Mouse (Mus musculus) urinary bladder, postnatal 0 days (tissue): ENCODE results near the gene Rab3il1. TPM values are rescaled to one million over a fixed set of nuclear protein-coding genes. Genes with fewer than 3 reads are reported as not detected.

Experiments used
- polyA plus RNA-seq: library from polyadenylated mRNA; unstranded; fragments of >200 nt; fragmentation: Nextera tagmentation; extraction: Ambion mirVana; gene quantifications from 2 replicates; pipeline ENCODE4 v1.2.1, GENCODE M21; 2015

The Rab3il1 gene
- polyA plus RNA-seq, result 26.0 and 27.5 TPM in 2 replicates

GRCm38 (mm10) chr19:10001206-10001969, at the start of gene Rab3il1, which contains the start of gene Best1:
Rab3il1 (plus strand) TSS chr19:10001669.
Best1 (minus strand) TSS chr19:10001633.

DNA sequence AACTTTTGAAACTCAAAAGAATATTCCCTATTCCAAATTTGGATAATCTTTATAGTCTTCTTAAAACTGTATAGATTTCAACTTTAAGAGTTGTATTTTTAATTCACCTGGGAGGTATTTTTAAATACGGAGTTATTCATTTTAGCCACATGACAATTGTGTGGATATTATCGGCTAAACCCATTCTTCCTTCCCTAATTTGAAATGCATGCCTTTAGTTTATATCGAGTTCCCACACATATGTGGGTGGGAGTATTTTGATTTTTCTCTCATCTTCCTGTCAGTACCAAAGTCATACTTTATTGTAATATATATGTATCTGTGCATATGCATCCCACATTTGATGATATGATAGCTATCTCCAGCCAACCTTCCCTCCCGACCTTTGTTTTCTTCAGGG, 21.2 kb upstream of the Rab3il1 start, which contains the start of gene Fth1:
Fth1 (plus strand) TSS at position 341 of the 400 bp plus-strand sequence.

DNA sequence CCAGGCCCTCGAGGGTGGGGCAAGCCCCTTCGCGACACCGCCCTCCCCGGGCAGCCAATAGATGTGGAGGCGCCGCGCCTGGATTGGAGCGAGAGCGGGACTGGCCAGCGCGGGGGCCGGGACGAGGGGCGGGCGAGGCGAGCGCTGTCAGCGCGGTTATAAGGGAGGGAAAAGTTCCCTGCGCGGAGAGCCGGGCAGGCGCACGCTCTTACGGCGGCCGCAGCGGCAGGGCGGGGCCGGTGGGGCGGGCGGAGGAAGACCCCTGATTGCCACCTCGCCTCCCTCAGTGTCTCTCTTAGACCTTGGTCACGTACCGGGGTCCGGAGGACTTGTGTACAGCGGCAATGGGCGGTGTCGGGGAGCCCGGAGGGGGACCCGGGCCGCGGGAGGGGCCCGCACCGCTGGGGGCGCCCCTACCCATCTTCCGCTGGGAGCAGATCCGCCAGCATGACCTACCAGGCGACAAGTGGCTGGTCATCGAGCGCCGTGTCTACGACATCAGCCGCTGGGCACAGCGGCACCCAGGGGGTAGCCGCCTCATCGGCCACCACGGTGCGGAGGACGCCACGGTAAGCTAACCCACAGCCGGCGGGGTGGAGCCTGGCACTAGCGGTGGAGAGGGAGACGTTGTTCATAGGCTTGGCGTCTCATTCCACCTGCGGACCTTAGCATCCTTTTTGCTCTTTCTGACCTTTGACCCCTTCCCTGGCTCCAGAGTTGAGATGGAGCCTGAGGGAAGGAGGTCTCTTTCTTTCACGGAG, 40.1 kb downstream of the Rab3il1 start, which contains the start of gene Fads3:
Fads3 (plus strand) TSS at position 182 of the 761 bp plus-strand sequence.

Other genes starting within 250 kb of the Rab3il1 start
- not detected in 2 replicates for gene Scgb2a2, start 154.1 kb upstream of the Rab3il1 start, polyA plus RNA-seq
- 20.7 and 27.3 TPM in 2 replicates for gene Incenp, start 102.1 kb upstream of the Rab3il1 start, polyA plus RNA-seq
- 2,599 and 3,932 TPM in 2 replicates for gene Fth1, start 21.1 kb upstream of the Rab3il1 start, polyA plus RNA-seq
- gene Best1, start within 50 bp of the Rab3il1 start, polyA plus RNA-seq, result 1.1 and 1.7 TPM in 2 replicates
- 15.8 and 24.5 TPM in 2 replicates for gene Fads3, start 39.9 kb downstream of the Rab3il1 start, polyA plus RNA-seq
- 125 and 166 TPM in 2 replicates for gene Fads2, start 100.1 kb downstream of the Rab3il1 start, polyA plus RNA-seq
- gene Fads1, start 181.2 kb downstream of the Rab3il1 start, polyA plus RNA-seq, result 71.0 and 115 TPM in 2 replicates
- gene Tmem258, start 202.3 kb downstream of the Rab3il1 start, polyA plus RNA-seq, result 331 and 348 TPM in 2 replicates
- 19.4 and 26.8 TPM in 2 replicates for gene Fen1, start 202.5 kb downstream of the Rab3il1 start, polyA plus RNA-seq
- 4.5 and 5.0 TPM in 2 replicates for gene Myrf, start 239.1 kb downstream of the Rab3il1 start, polyA plus RNA-seq